Mouse (Mus musculus): ENCODE results near the gene Mlip.

DNA sequence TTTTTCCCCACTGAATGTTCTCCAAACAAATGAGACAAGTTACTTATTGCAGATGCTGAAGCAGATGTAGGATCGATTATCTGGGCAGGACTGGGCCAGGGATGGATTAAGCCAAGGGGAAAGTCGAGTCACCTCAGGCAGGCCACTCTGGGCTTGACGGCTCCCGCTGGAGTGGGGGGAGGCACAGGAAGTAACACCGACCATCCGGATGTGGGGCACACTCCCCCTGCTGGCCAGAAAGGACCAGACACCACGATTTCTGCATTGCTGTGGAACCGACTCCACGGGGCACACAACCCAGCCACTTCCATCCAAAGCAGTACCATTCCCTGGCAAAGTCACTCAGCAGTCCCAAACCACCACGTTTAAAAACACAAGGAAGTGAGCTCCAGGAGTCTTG, 24.3 kb upstream of the Mlip start:
- TF ChIP-seq CTCF (IDR thresholded peaks at IDR 0.05; ENCODE audit: insufficient read depth, low read depth, low read length) = peak; percentile 30; the same call in 1 of the 2 replicates
- TF ChIP-seq POLR2A (IDR thresholded peaks at IDR 0.05; ENCODE audit: insufficient read depth, low read depth, low read length) = no peak

Measured in olfactory bulb, adult 2 months (tissue).